Mouse (Mus musculus): Measurements from ENCODE around the gene Ntn5.

Gene Ntn5

DNA sequence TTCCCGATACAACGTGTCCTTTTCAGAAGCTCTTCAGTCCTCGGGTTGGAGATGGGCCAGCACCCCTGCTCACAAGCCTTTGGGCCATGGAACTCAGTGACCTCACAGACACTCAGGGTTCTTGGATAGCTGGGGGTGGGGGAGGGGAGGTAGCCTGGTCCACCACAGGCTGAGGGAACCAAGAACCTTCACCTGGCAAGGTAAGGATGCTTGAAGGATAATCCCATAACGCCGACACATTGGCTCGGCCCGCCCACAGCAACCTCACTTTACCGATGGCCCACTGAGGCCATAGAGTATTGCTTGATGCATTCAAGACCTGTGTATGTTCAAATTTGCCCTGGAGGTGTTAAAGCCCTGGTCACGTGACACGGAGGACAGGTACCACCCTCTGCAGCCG lies 41.9 kb downstream of the Ntn5 start, which contains the start of gene Spaca4:
Gene Spaca4, minus strand, starts transcription at position 101 of the 400 bp plus-strand sequence.
- DNase-seq (ENCODE audit: low spot score in 2 of 2) = no peak

DNA sequence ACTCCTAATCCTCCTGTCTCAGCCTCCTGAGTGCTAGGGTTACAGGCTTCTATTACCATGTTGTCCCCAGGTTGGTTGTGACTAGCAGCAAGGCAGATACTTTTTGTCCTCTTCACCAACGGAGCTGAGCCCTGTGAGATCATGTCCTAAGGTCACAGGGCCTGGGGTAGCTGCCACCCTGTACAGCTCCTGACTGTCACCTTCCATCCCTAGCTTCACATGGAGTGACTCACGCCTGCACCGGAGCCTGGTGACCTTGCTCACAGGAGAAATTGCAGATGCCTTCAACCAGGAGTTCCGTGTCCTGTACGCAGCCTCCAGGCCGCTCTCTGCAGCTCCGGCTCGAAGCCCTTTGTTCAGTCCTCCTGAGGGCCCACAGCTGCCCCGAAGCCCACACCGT lies 42.6 kb downstream of the Ntn5 start:
- DNase-seq (ENCODE audit: low spot score in 2 of 2) = no peak

DNA sequence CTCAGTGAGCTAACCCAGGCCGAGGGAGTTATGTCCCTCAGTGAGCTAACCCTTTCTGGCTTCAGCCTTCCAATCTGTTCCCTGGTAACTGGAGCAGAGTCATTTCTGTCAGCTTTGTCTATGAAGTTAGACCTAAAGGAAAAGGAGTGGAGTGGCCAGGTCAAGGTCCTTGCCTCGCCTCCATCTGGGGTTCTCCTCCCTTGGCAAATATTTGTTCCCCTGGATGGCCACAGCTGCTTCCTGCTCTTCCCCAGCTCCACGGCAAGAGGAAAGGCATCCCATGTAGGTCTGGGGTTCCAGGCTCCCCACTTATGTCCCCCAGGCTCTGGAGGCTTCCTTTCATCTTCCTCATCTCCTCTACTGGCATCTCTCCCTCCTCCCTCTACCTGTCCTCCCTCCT lies 43.8 kb downstream of the Ntn5 start:
- no peak for DNase-seq (ENCODE audit: low spot score in 2 of 2)

DNA sequence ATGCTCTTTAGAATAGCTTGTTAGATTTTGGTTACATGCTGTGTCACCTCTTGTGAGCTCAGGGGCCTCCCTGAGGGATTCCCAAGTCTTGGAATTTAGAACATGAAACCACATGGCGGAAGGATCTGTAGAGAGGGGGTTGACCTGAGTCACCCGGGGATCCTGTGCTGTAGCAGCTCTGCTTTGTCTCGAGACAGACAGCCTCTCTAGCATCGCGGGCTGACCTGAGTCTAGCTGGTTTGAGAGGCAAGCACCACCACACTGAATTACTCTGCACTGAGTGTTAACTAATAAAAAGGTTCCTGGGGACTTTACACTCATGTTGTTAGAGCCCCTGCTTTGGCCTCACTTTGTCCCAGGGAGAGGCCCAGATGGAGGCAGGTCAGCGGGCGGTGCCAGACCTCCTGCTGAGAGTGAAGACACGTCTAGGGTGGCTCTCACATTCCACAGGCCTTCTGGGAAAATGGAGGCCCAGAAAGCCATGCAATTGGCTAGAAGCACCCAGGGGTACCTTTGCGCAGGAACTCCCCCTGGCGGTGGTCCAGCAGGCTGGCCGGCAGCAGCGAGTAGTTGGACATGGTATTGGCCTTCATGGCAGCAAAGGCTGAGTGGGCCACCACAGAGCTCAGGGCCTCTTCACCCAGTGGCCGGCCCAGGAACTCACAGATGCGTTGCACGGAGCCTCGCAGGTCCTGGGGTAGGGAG lies 47.1 kb downstream of the Ntn5 start:
- no peak for DNase-seq (ENCODE audit: low spot score in 2 of 2)

DNA sequence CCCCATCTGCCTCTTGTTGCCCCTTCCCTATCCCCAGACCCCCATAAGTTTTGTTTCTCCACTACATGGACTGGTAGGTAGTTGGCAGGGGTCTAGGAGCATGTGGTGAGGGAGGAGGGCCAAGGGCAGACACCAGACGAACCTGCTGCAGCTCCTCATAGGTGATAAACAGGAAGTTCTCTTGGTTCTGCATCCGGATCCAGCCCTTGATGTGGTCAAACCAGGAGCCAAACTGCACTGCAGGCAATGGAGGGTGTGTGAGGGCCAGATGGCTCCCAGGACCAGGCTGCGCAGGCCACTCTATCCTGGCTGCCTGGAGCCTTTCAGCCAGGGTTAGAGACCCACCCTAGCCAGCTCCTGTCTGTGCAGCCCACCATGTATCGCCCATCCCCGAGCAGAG lies 49.7 kb downstream of the Ntn5 start:
- no peak for DNase-seq (ENCODE audit: low spot score in 2 of 2)

DNA sequence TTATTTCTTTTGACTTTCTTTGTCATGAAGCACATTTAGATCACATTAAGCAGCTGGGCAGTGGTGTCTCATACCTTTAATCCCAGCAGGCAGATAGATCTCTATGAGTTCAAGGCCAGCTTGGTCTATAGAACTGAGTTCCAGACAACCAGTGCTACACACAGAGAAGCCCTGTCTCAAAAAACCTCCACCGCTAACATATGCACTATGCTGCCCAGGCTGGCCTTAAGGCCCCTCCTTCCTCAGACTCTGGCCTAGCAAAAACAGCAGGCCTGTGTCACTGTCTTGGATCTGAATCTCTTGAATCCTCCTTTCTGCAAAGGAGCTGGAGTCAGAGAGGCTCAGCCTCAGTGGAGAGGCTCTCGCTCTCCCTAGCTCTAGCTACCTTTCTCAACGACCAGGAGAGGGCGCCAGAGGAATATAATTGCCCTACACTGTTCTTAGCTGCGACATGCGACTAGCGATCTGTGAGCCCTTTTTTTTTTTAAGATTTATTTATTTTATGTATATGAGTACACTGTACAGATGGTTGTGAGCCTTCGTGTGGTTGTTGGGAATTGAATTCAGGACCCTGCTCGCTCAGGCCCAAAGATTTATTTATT lies 55.4 kb downstream of the Ntn5 start:
- DNase-seq (ENCODE audit: low spot score in 2 of 2) = peak; percentile 64 to 79

DNA sequence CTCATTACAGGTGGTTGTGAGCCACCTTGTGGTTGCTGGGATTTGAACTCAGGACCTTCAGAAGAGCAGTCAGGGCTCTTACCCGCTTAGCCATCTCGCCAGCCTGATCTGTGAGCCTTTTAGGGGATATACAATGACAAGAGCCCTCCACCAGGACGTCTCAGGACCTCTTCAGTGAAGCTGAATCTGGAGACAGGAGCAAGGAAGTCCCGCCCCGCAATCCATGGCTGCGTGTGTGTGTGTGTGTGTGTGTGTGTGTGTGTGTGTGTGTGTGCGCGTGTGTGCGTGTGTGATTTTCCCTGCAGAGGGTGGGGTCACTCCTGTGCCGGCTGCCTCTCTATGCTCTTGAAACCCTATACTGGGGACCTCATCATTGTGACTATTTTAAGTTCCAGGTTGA lies 56.0 kb downstream of the Ntn5 start:
- DNase-seq (ENCODE audit: low spot score in 2 of 2) = no peak

DNA sequence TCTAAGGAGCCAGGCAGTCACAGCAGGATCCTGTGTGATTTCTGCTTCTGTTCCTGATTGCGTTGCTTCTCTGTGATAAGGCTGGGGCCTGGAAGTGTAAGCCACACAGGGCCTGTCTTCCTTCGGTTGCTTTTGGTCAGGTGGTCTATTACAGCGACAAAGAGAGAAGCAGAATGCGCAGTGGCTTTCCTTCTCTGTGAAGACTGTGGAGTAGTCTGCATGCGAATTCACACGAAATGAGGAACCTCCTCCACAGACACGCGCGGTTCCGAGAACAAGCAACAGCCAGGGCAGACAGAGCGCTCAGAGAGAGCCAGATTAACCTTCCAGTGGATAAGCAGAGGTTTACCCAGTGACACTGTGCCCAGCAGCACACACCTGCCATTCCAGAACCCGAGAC lies 57.5 kb downstream of the Ntn5 start:
- no peak for DNase-seq (ENCODE audit: low spot score in 2 of 2)

DNA sequence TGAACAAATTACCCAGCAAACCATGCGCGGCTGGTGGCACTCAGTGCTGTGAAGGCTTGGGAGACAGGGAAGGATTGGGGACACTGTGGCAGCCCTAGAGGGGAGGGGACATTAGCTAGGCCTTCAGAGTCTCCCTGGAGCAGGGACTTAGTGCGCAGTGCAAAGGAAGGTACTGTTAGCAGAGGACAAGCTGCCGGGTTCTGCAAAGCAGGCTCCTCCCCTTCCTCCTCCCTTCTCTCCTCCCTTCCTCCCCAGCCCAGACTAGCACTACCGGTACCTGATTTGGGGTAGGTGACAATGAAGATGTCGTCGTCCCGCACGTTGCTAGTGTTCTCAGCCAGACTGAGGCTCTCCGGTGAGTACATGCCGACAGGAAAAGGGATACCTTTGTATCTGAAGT lies 58.0 kb downstream of the Ntn5 start:
- DNase-seq (ENCODE audit: low spot score in 2 of 2) = no peak

DNA sequence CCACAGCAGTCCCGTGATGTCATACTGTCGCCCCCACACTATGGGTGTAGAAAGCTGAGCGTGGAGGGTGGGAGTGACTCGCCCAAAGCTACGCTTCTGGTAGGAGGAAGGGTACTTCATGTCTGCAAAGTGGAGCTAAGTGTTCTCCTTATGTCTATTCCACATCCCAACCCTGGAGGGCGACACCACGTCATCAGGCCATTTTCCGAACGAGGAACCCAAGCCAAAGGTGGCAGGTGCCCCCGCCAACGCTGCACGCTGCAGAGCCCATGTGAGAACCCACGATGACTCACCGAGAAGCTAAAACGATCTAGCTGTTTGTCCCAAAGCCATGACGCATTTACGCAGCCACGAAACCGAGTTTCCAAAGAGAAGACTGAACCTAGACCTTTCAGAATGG lies 58.5 kb downstream of the Ntn5 start:
- no peak for DNase-seq (ENCODE audit: low spot score in 2 of 2)
